Mouse (Mus musculus): Measurements from ENCODE around the gene Gprin3.

GRCm38 (mm10) chr6:59423836-59424235 is 2.3 kb downstream of the Gprin3 start:
- TF ChIP-seq MAX (IDR thresholded peaks at IDR 0.05) (no peak), CTCF (IDR thresholded peaks at IDR 0.05; ENCODE audit: control insufficient read depth, insufficient read depth, insufficient read length) (no peak), CEBPB (IDR thresholded peaks at IDR 0.05; ENCODE audit: low read depth) (no peak), MYOG (IDR thresholded peaks at IDR 0.05; ENCODE audit: control insufficient read depth, extremely low read depth, insufficient read length) (no peak)

All from C2C12 (cell line).